Mouse (Mus musculus) c-Kit-positive CD71-positive TER-119-positive erythroid progenitor cells, embryonic 14.5 days (primary cell): ENCODE measurements around the gene Nrip1.

Experiments
- DNase-seq: peaks from one replicate; pipeline ENCODE4 v3.0.0-alpha.2; 2013; ENCODE audit warnings: low spot score

The Nrip1 gene

GRCm38 (mm10) chr16:76347719-76348421 is 25.8 kb downstream of the Nrip1 start:
- DNase-seq = no peak

GRCm38 (mm10) chr16:76346371-76346770 is 27.3 kb downstream of the Nrip1 start:
- no peak for DNase-seq

- no peak for DNase-seq
Observed at GRCm38 (mm10) chr16:76344761-76345368, 28.8 kb downstream of the Nrip1 start.

- no peak for DNase-seq
Observed at GRCm38 (mm10) chr16:76344030-76344429, 29.6 kb downstream of the Nrip1 start.

GRCm38 (mm10) chr16:76341636-76342035 is 32.0 kb downstream of the Nrip1 start:
- peak; percentile 66 for DNase-seq

GRCm38 (mm10) chr16:76339256-76339655 is 34.4 kb downstream of the Nrip1 start:
- DNase-seq = no peak

GRCm38 (mm10) chr16:76337351-76337750 is 36.3 kb downstream of the Nrip1 start:
- DNase-seq = no peak

GRCm38 (mm10) chr16:76336932-76337331 is 36.7 kb downstream of the Nrip1 start:
- DNase-seq = no peak

GRCm38 (mm10) chr16:76335913-76336312 is 37.7 kb downstream of the Nrip1 start:
- DNase-seq = no peak

- DNase-seq = no peak
Observed at GRCm38 (mm10) chr16:76332127-76332526, 41.5 kb downstream of the Nrip1 start.

- DNase-seq = no peak
Observed at GRCm38 (mm10) chr16:76331231-76331630, 42.4 kb downstream of the Nrip1 start.

- DNase-seq = no peak
Observed at GRCm38 (mm10) chr16:76325315-76325710, 48.3 kb downstream of the Nrip1 start.

GRCm38 (mm10) chr16:76324411-76325314 is 49.0 kb downstream of the Nrip1 start:
- DNase-seq = no peak

GRCm38 (mm10) chr16:76323594-76324307 is 49.9 kb downstream of the Nrip1 start:
- peak; percentile 85 for DNase-seq

- no peak for DNase-seq
Observed at GRCm38 (mm10) chr16:76323141-76323540, 50.5 kb downstream of the Nrip1 start.

GRCm38 (mm10) chr16:76321527-76322165 is 52.0 kb downstream of the Nrip1 start:
- no peak for DNase-seq

GRCm38 (mm10) chr16:76320118-76320473 is 53.5 kb downstream of the Nrip1 start:
- no peak for DNase-seq

- DNase-seq = no peak
Observed at GRCm38 (mm10) chr16:76319364-76320117, 54.1 kb downstream of the Nrip1 start.

GRCm38 (mm10) chr16:76318331-76318922 is 55.2 kb downstream of the Nrip1 start:
- DNase-seq = peak; percentile 51
